Mouse (Mus musculus): ENCODE data around the gene Vps37d.

The Vps37d gene

DNA sequence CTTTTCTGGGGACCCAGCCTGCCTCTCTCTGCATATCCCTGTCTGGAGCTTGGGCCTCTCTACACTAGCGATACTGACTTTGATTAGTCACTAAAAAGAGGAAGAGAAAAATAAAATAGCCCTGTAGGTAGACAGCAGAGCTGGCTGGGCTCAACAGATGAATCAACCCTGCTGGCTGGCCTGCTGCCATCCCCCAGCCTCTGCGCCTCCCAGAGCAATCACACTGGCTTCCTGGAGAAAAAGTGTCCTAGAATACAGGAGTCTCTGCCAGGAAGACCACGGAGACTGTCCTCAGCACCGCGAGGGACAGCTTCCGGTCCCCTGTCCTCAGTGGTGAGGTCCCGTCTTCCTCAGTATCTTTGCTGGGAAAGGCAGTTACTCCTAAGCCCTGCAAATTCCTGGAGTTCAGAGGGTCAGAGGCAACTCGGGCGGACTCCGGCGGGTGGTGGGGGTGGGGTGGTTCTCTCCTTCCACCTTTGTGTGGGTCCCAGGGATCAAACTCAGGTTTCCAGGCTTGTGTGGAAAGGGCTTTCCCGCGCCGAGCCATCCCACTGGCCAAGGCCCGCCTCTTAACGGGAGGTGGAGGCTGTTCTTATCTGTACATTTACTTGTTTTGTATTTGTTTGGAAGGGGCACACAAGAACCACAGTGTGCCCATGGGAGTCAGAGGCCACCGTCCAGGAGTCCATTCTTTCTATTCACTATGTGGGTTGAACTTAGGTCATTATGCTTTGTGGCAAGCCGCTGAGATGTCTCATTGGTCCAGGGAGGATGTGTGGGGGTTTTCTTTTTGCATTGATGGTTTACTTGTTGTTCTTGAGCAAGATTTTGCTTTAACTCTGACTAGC, 48.8 kb downstream of the Vps37d start:
- no peak for DNase-seq (ENCODE audit: low spot score in 2 of 2)

GRCm38 (mm10) chr5:135025899-135026298, 52.2 kb downstream of the Vps37d start:
- DNase-seq (ENCODE audit: low spot score in 2 of 2) = no peak

DNA sequence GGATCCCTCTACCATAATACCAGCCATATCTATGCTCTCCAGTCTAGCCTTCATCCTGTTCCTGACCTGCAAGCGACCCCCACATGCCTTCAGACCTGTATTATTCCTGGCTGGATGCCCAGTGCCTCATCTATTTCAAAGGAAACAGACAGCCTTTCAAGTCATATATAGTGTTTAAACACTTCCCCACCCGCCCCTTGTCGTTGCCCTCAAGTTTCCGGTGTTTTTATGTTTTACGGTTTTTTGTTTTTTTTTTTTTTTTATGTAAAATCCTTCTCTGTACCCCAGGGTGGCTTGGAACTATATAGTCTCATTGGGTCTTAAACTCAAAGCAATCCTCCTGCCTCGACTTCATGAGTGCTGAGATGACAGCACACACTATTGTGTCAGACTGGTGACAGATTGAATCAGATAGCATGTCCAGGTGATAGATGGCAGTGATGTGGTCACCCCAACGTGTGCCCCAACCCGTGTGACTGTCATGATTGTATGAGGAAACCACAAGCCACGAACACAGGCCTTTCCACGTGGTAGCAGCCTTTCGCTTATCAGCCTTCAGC, 53.3 kb downstream of the Vps37d start:
- no peak for DNase-seq (ENCODE audit: low spot score in 2 of 2)

DNA sequence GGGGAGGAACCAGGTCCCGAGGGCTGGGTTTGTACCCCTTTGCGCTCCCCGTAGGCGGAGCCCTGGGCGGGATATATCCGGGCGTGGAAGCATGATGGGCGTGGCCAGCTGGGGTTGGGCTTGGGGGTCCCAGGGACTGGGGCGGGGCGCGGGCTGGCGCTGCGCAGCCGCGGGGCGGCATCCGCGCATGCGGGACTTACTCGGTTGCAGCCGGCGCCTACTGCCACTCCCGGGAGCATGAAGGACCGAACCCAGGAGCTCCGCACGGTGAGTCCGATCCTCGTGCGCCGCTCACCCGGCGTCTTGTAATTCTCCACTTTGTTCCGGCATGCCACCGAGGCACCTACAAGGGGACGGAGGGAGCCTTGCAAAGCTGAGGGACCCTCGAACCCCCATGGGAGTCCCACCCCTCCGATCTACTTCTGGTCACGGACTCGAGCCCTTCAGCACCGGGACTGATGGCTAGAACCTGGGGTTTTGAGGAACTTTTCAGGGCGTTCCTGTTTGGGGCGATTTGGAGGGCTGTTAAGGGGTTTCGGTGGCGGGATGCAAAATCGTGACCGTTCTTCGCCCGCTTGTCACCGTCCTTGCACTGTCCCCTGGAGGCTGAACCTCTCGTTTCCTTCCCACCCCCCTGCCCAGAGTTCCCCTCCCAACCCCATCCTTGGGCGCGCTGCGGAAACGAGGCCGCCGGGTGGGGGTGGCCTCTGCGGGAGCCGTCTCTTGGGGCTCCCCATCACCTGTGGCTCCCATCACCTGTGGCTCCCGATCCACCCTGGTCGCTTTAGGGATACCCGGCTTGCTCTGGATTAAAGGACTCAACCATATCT, 54.5 kb downstream of the Vps37d start, which contains the start of gene Stx1a:
TSS of gene Stx1a (plus strand) at position 139 of the 830 bp plus-strand sequence.
- DNase-seq (ENCODE audit: low spot score in 2 of 2) = peak; percentile 70 to 82
